18 mouse cellular contexts compared by ENCODE assay signal in the genomic region with DNA sequence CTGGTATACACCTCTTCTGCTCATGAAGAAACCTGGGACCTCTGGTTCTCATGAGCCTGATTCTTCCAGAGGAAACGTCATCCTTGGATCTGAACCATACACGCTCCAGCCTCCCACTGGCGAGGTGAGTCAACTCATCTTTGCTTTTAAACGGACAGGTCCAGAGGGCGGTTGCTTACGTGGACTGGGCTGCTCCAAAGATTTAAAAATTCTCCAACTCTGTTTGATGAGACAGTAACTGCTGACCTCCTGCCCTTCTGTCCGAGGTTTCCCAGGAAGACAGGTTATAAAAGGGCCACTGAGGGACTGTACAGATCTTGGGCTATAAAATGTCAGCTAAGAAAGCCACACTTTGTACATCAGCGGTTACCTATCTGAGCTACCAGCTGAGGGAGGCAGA.
"Had no signal": no experiment of that assay in that cellular context is flagged by ENCODE, and none has a peak within 500 bp of the region (broad histone marks: within the 10 kb centered on the region; RNA-seq: fewer than 3 reads in every experiment).

No protein-coding gene starts in this region.

- H3K9ac ChIP-seq: hindbrain, embryonic 13.5 days; limb, embryonic 13.5 days; liver, embryonic 15.5 days; midbrain, embryonic 13.5 days; neural tube, embryonic 13.5 days had no signal

- H3K36me3 ChIP-seq: hindbrain, embryonic 13.5 days; limb, embryonic 10.5 days; limb, embryonic 13.5 days; liver, embryonic 15.5 days; midbrain, embryonic 10.5 days; midbrain, embryonic 13.5 days; neural tube, embryonic 13.5 days had no signal

- H3K4me2 ChIP-seq: hindbrain, embryonic 13.5 days; limb, embryonic 13.5 days; liver, embryonic 15.5 days; midbrain, embryonic 13.5 days; neural tube, embryonic 13.5 days had no signal

- H3K27ac ChIP-seq: hindbrain, embryonic 13.5 days; layer of hippocampus, adult 2 months; limb, embryonic 10.5 days; limb, embryonic 13.5 days; liver, embryonic 15.5 days; midbrain, embryonic 10.5 days; midbrain, embryonic 13.5 days; neural tube, embryonic 13.5 days had no signal

- H3K27me3 ChIP-seq: limb, embryonic 13.5 days; midbrain, embryonic 13.5 days; neural tube, embryonic 13.5 days had no signal

- DNase-seq: layer of hippocampus, adult 9-11 months; liver; lung, adult 2 months; thymus, adult 18-20 months; thymus, postnatal 36 days had no signal

- ATAC-seq: hindbrain, embryonic 16.5 days; intestine, embryonic 16.5 days; midbrain, embryonic 13.5 days; midbrain, embryonic 16.5 days had no signal

- H3K9me3 ChIP-seq: hindbrain, embryonic 13.5 days; limb, embryonic 10.5 days; limb, embryonic 13.5 days; liver, embryonic 15.5 days; midbrain, embryonic 10.5 days; midbrain, embryonic 13.5 days; neural tube, embryonic 13.5 days had no signal

- H3K4me3 ChIP-seq: hindbrain, embryonic 13.5 days; layer of hippocampus, adult 2 months; limb, embryonic 10.5 days; limb, embryonic 13.5 days; liver, embryonic 15.5 days; megakaryocyte, embryonic 14.5 days; midbrain, embryonic 10.5 days; midbrain, embryonic 13.5 days; myocyte; neural tube, embryonic 13.5 days had no signal
